Mouse (Mus musculus) liver, embryonic 11.5 days (tissue): ENCODE data around the gene Lhfpl5. TPM values are rescaled to one million over a fixed set of nuclear protein-coding genes. Genes with fewer than 3 reads are reported as not detected.
A peak's percentile ranks its signal among the peaks of the same experiment; 100 is the strongest.
"Not testable (repeated sequence)": the region's sequence is repeated elsewhere in the genome, so short reads cannot be mapped to it uniquely, and the experiment has no call there.

Source experiments
- ATAC-seq: fragments of 200-750 bp; cut with Nextera tagmentation; replicated peaks from 2 replicates; pipeline ENCODE4 v1.8.0; 2017; ENCODE audit warnings: moderate number of reproducible peaks, mild to moderate bottlenecking, moderate TSS enrichment, moderate library complexity; ENCODE audit not compliant: low FRiP score
- DNase-seq: peaks from one replicate; pipeline ENCODE4 v3.0.0-alpha.2; 2017; ENCODE audit warnings: low spot score
- H3K27ac ChIP-seq: fragments of 300-500 bp; sonication (generic); 2 replicates; pipeline ENCODE4 v1.5.1; 2014; ENCODE audit warnings: mild to moderate bottlenecking, low read depth, low read length, control low read depth
- H3K27me3 ChIP-seq: fragments of 300-500 bp; sonication (generic); replicated peaks from 2 replicates; pipeline ENCODE4 v1.6.1; 2014; ENCODE audit warnings: low read length, mixed read lengths; ENCODE audit not compliant: control insufficient read depth, insufficient read depth
- H3K36me3 ChIP-seq: fragments of 300-500 bp; sonication (generic); 2 replicates; pipeline ENCODE4 v1.6.1; 2014; ENCODE audit warnings: mild to moderate bottlenecking, low read length, moderate library complexity, mixed read lengths; ENCODE audit not compliant: control insufficient read depth, insufficient read depth
- H3K4me1 ChIP-seq: fragments of 300-500 bp; sonication (generic); replicated peaks from 2 replicates; pipeline ENCODE4 v1.6.1; 2014; ENCODE audit warnings: low read length, mixed read lengths; ENCODE audit not compliant: control insufficient read depth, insufficient read depth
- H3K4me2 ChIP-seq: fragments of 300-500 bp; sonication (generic); 2 replicates; pipeline ENCODE4 v1.6.1; 2014; ENCODE audit warnings: mild to moderate bottlenecking, control low read depth, moderate library complexity
- H3K4me3 ChIP-seq: fragments of 300-500 bp; sonication (generic); 2 replicates; pipeline ENCODE4 v1.5.1; 2014; ENCODE audit warnings: low read depth, low read length, control low read depth
- H3K9ac ChIP-seq: fragments of 300-500 bp; sonication (generic); 2 replicates; pipeline ENCODE4 v1.6.1; 2014; ENCODE audit warnings: low read depth, low read length, control low read depth
- H3K9me3 ChIP-seq: fragments of 300-500 bp; sonication (generic); 2 replicates; pipeline ENCODE4 v1.6.1; 2016; ENCODE audit warnings: low read length, inconsistent platforms, mixed read lengths; ENCODE audit not compliant: control insufficient read depth
- WGBS: fragments of 180-500 bp; shearing (Covaris S2); extraction: QIAGEN DNeasy Blood & Tissue Kit; methylation state at CpG from one replicate; pipeline ENCODE4 v1.1.7; 2014; 5-methylcytosine and 5-hydroxymethylcytosine counted together
- polyA plus RNA-seq: library from polyadenylated mRNA; unstranded; fragments of >200 nt; fragmentation: Nextera tagmentation; extraction: Ambion mirVana; gene quantifications from 2 replicates; pipeline ENCODE4 v1.2.1, GENCODE M21; 2014

Lhfpl5 gene
- polyA plus RNA-seq, 1 experiment from 2014 or later, result 0.33 TPM

DNA sequence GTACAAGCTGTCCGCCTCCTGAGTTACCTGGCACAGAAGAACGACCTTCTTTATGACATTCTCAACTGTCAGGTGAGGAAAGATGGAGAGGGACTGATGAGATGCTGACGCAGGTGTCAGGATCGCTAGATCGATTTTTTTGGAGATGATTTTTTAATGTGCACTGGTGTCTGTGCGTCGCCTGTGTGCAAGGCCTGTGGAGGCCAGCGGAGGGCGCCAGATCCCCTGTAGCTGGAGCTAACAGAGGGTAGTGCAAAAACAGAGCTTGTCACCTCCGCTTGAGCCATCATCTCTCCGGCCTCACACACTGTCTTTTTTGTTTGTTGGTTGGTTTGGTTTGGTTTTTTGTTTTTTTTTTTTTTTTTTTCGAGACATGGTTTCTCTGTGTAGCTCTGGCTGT lies 37.6 kb upstream of the Lhfpl5 start:
- ATAC-seq (no peak), DNase-seq (no peak)
- no peaks in the 10 kb centered on the region; the same call in 1 of the 2 replicates for H3K9me3 ChIP-seq
- 45% methylated on average over 12 of the region's 12 CpGs for WGBS
- no peaks in the 10 kb centered on the region for H3K36me3 ChIP-seq
- no peaks in the 10 kb centered on the region for H3K27me3 ChIP-seq
- H3K27ac ChIP-seq, result no peak overlapping the region
- no peak overlapping the region for H3K9ac ChIP-seq
- no peaks in the 10 kb centered on the region for H3K4me1 ChIP-seq
- H3K4me3 ChIP-seq, result no peak overlapping the region
- no peak overlapping the region for H3K4me2 ChIP-seq

- Histone ChIP-seq H3K27me3 (peaks cover 3% of the 10 kb centered on the region; the same call in 1 of the 2 replicates), H3K27ac (no peak overlapping the region), H3K4me3 (no peak overlapping the region), H3K4me1 (no peaks in the 10 kb centered on the region), H3K9me3 (no peaks in the 10 kb centered on the region), H3K36me3 (no peaks in the 10 kb centered on the region), H3K9ac (no peak overlapping the region), H3K4me2 (no peak overlapping the region)
- WGBS, result 70% methylated on average over 1 of the region's 1 CpGs
- DNase-seq (no peak), ATAC-seq (no peak)
These were observed 28.5 kb upstream of the Lhfpl5 start for GRCm38 (mm10) chr17:28546925-28547324.

DNA sequence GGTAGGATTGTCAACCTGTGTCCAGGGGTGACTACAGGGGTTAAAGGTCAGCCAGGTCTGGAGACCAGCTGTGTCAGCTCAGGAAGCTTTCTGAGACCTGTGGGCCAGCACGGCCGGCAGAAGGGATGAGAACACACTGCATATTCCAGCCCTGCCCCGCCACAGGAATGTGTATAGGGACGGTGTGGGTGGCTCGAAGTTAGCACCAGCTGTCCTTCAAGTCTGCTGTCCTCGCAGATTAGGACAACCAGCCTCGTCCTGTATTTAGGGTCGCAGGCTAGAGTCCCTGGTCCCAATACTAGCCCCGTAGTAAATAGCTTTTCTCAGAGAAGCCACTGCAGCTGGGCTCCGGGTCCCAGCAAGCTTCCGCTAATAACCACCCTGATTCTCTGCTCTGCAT lies 26.9 kb upstream of the Lhfpl5 start:
- Histone ChIP-seq H3K4me3 (no peak overlapping the region), H3K36me3 (no peaks in the 10 kb centered on the region), H3K27me3 (peaks cover 3% of the 10 kb centered on the region; the same call in 1 of the 2 replicates), H3K4me2 (no peak overlapping the region), H3K27ac (no peak overlapping the region), H3K9me3 (no peaks in the 10 kb centered on the region), H3K9ac (no peak overlapping the region), H3K4me1 (no peaks in the 10 kb centered on the region)
- WGBS, result 60% methylated on average over 11 of the region's 11 CpGs
- DNase-seq (no peak), ATAC-seq (no peak)

GRCm38 (mm10) chr17:28549111-28549510 lies 26.3 kb upstream of the Lhfpl5 start, which contains the start of gene Clpsl2:
Clpsl2 (plus strand) TSS chr17:28549411.
- H3K36me3 ChIP-seq, result no peaks in the 10 kb centered on the region
- WGBS, result 74% methylated on average over 14 of the region's 14 CpGs

DNA sequence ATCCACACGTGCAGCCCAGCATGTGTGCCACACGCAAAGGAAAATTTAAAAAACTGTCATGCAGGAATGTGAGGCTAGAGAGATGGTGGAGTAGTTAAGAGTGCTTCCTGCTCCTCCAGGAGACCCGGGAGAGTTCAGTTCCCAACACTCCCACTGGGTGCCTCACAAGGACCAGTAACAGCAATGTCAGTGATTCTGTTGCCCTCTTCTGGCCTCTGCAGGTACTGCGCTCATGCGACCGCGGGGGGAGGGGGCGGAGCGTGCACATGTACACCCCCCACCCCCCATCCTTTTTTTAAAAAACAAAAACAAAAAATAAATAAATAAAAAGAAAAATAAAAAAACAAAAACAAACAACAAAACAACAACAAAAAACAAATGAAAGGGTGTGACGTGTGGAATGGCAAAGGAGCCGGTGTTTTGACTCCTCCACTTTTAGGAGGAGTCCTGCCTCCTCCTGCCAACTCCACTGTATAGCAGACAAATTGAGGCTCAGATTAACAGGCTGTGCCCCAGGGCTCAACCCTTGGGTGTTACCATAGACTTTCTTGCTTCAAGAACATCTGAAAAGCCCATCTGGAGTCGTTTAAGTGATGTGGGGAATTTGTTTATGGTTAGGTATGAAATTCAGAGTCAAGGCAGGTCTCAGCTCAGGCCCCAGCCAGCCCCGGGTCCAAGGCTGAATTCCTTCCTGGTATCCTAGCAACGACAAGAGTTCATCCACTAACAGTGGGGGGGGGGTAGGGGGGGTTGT lies 22.2 kb upstream of the Lhfpl5 start:
- Histone ChIP-seq H3K9me3 (no peaks in the 10 kb centered on the region), H3K27ac (no peak overlapping the region), H3K27me3 (peaks cover 3% of the 10 kb centered on the region; the same call in 1 of the 2 replicates), H3K36me3 (no peaks in the 10 kb centered on the region), H3K4me1 (peaks cover 7% of the 10 kb centered on the region; the same call in 1 of the 2 replicates), H3K4me2 (no peak overlapping the region), H3K4me3 (no peak overlapping the region), H3K9ac (no peak overlapping the region)
- DNase-seq (peak; percentile 66), ATAC-seq (no peak; the same call in 1 of the 2 replicates)
- WGBS, result 9% methylated on average over 14 of the region's 14 CpGs

More at GRCm38 (mm10) chr17:28549111-28549510, 26.3 kb upstream of the Lhfpl5 start, which contains the start of gene Clpsl2:
- Histone ChIP-seq H3K27me3 (peaks cover 3% of the 10 kb centered on the region; the same call in 1 of the 2 replicates), H3K27ac (no peak within 1 kb of the TSS), H3K9ac (no peak within 1 kb of the TSS), H3K9me3 (no peaks in the 10 kb centered on the region), H3K4me3 (no peak within 1 kb of the TSS), H3K4me1 (no peaks in the 10 kb centered on the region), H3K4me2 (no peak within 1 kb of the TSS)
- no peak for DNase-seq
- ATAC-seq, result no peak

GRCm38 (mm10) chr17:28554021-28554420 lies 21.4 kb upstream of the Lhfpl5 start:
- not testable (repeated sequence) for H3K4me3 ChIP-seq, DNase-seq, H3K27ac ChIP-seq, H3K9me3 ChIP-seq, H3K27me3 ChIP-seq, H3K36me3 ChIP-seq, ATAC-seq, H3K4me1 ChIP-seq, H3K9ac ChIP-seq, H3K4me2 ChIP-seq
- WGBS, result 89% methylated on average over 4 of the region's 4 CpGs

- Histone ChIP-seq H3K9ac (no peak overlapping the region), H3K9me3 (no peaks in the 10 kb centered on the region), H3K27me3 (no peaks in the 10 kb centered on the region), H3K4me3 (no peak overlapping the region), H3K27ac (no peak overlapping the region), H3K4me2 (0 out of 2 replicates have a peak overlapping the region, but pooled peaks have one; percentile 8), H3K4me1 (peaks cover 7% of the 10 kb centered on the region; the same call in 1 of the 2 replicates), H3K36me3 (no peaks in the 10 kb centered on the region)
- DNase-seq, result no peak
- WGBS, result 41% methylated on average over 6 of the region's 6 CpGs
- peak; percentile 54 for ATAC-seq
These were observed 18.6 kb upstream of the Lhfpl5 start for GRCm38 (mm10) chr17:28556635-28557396.

GRCm38 (mm10) chr17:28557772-28558171 lies 17.7 kb upstream of the Lhfpl5 start:
- WGBS, result 72% methylated on average over 6 of the region's 6 CpGs
- no peaks in the 10 kb centered on the region for H3K9me3 ChIP-seq
- H3K4me2 ChIP-seq, result no peak overlapping the region
- no peak for ATAC-seq
- no peaks in the 10 kb centered on the region for H3K27me3 ChIP-seq
- no peak for DNase-seq
- H3K36me3 ChIP-seq, result no peaks in the 10 kb centered on the region
- H3K4me3 ChIP-seq, result no peak overlapping the region
- peaks cover 7% of the 10 kb centered on the region; the same call in 1 of the 2 replicates for H3K4me1 ChIP-seq
- no peak overlapping the region for H3K27ac ChIP-seq
- H3K9ac ChIP-seq, result no peak overlapping the region
